Mouse (Mus musculus): ENCODE results near the gene Gm3164. TPM values are rescaled to one million over a fixed set of nuclear protein-coding genes. Genes with fewer than 3 reads are reported as not detected.

Gm3164 gene
- not detected in 2 replicates for polyA plus RNA-seq (2012; rRNA removed)

DNA sequence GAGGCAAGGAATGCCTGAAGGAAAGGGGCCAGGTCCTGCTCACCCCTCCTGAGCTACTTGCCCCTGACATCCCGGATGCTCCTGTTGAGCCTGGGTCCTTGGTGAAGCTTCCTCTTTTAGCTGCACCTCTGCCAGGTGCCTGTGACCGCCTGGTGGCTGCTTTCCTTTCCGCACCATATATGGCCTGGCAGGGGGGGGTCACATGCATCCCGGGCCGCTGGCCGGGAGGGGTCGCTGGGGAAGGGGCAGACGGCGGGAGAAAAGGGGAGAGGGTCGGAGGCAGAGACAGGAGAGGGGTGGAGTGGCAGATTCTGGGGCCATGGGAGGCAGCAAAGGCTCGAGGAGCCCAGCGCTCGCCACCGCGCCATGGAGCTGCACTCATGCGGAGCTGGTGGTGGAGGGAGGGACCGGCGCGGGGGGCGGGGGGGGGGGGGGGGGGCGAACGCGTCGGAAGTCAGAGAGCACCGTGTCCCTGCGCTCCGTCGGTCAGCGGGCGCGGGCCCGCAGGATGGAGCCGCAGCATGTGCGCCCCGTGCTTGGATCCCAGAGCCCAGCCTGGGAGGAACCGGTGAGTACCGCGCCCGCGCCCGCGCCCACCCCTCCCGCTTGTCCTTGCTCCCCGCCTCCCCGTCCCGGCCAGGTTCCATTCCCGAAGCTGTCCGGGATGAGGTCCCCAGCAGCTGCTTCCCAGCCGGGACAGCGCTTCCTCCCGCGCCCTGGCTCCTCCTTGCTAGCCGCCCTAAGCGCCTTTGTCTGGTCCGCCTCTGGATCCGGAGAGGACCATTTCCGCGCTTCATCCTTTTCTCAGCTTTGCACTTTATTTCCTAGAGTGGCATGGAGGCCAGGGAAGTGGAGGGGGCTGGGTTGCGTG is at the start of gene Gm3164:
Gene Gm3164, plus strand, starts transcription at position 484 of the 871 bp plus-strand sequence.

DNA sequence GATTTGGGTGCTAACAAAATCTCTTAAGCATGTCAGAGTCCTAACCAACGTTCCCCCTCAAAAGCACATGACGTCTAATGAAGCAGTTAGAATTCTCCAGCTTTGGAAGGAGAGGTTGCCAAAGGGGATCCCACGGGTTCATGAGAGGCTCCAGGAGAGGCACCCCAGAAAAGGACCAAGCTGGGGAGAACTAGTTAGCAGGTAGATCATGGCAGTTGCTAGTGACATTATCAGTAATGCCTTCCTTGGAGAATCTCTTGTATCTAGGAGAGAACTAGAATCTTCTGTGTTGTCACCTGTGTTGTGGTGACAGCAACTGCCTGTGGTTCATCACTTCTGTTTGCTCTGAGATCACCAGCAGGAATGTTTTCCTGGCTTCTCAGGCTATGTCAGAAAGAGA is 18.0 kb upstream of the Gm3164 start, which contains the start of gene Gm3159:
Gene Gm3159, plus strand, starts transcription at position 301 of the 400 bp plus-strand sequence.

DNA sequence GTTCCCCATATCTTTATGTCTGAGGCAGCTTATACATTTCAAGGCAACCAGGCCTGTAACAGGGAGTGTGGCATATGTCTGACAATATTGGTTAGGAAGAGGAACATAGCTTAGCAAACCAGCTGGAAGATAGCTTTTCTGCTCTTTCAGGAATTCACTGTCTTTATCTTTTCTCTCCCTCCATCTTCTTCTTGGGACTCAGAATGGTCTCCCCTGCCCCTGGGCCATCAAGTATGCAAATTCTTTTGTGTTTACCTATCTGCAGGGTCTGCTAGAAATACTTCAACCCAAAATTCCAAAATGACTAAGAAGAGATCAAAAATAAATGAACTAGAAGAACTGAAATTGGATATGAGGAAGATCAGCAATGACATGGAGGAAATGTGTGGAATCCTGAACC is 15.4 kb downstream of the Gm3164 start, which contains the start of gene Gm3173:
Gene Gm3173, plus strand, starts transcription at position 301 of the 400 bp plus-strand sequence.

DNA sequence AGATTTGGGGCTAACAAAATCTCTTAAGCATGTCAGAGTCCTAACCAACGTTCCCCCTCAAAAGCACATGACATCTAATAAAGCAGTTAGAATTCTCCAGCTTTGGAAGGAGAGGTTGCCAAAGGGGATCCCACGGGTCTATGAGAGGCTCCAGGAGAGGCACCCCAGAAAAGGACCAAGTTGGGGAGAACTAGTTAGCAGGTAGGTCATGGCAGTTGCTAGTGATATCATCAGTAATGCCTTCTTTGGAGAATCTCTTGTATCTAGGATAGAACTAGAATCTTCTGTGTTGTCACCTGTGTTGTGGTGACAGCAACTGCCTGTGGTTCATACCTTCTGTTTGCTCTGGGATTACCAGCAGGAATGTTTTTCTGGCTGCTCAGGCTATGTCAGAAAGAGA is 66.2 kb downstream of the Gm3164 start, which contains the start of gene Gm3182:
Gene Gm3182, plus strand, starts transcription at position 301 of the 400 bp plus-strand sequence.

Other genes starting within 250 kb of the Gm3164 start
- gene Gm2974, start 232.9 kb upstream of the Gm3164 start, polyA plus RNA-seq (2012; rRNA removed), result 0.21 TPM in 1 of 2 replicates, not detected in the other
- not detected in 2 replicates for gene Gm3138, start 165.8 kb upstream of the Gm3164 start, polyA plus RNA-seq (2012; rRNA removed)
- gene Gm3149, start 98.2 kb upstream of the Gm3164 start, polyA plus RNA-seq (2012; rRNA removed), result not detected in 2 replicates
- gene 2610042L04Rik, start 80.7 kb upstream of the Gm3164 start, polyA plus RNA-seq (2012; rRNA removed), result not detected in 2 replicates
- not detected in 2 replicates for gene Gm3159, start 17.9 kb upstream of the Gm3164 start, polyA plus RNA-seq (2012; rRNA removed)
- gene Gm3173, start 15.5 kb downstream of the Gm3164 start, polyA plus RNA-seq (2012; rRNA removed), result not detected in 2 replicates
- not detected in 2 replicates for gene Gm3182, start 66.3 kb downstream of the Gm3164 start, polyA plus RNA-seq (2012; rRNA removed)
- not detected in 2 replicates for gene Gm3047, start 140.0 kb downstream of the Gm3164 start, polyA plus RNA-seq (2012; rRNA removed)
- not detected in 2 replicates for gene Gm8159, start 216.9 kb downstream of the Gm3164 start, polyA plus RNA-seq (2012; rRNA removed)
- not detected in 2 replicates for gene Gm3239, start 248.7 kb downstream of the Gm3164 start, polyA plus RNA-seq (2012; rRNA removed)

Data from colon, adult 2 months (tissue).